Mouse (Mus musculus): Measurements from ENCODE around the gene Efnb1.
"Not testable (repeated sequence)": the region's sequence is repeated elsewhere in the genome, so short reads cannot be mapped to it uniquely, and the experiment has no call there.

Gene Efnb1

DNA sequence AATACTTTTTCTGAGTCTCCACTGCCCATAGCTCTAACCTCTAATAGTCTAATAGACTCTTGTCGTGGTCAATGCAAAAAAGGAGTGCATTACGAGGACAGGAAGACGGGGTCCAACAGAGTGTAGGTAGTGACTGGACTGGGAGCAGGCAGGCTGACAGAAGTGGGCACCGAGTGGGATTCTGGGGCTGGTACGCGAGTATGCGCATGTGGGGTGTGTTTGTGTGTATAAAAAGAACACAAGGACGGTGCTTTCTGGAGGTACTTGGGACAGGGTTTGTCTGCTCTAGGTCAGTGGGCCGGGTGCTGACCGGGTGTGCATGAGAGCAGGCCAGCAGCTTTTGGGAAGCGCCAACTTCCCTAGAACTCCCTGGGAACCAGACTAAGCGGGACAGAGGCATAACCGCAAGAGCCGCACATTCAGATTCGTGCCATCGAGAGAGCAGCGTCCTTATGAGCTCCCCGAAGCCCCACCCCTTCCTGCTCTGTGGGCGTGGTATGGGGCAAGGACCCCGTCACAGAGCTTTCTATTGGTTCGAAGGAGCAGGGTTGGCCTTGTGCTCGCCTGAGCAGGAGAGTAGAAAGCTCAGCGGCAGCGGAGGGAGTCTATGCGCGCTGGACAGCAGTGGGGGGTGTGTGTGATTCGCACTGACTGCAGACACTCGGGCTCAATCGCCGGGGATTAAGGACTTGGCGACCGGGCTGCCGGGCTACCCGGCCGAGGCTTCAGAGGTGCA lies at the start of gene Efnb1:
Efnb1 (plus strand) TSS at position 608 of the 736 bp plus-strand sequence.
- DNase-seq (ENCODE audit: low spot score): peak; percentile 61

GRCm38 (mm10) chrX:99092704-99093103 lies 43.2 kb upstream of the Efnb1 start:
- no peak for DNase-seq (ENCODE audit: low spot score)

DNA sequence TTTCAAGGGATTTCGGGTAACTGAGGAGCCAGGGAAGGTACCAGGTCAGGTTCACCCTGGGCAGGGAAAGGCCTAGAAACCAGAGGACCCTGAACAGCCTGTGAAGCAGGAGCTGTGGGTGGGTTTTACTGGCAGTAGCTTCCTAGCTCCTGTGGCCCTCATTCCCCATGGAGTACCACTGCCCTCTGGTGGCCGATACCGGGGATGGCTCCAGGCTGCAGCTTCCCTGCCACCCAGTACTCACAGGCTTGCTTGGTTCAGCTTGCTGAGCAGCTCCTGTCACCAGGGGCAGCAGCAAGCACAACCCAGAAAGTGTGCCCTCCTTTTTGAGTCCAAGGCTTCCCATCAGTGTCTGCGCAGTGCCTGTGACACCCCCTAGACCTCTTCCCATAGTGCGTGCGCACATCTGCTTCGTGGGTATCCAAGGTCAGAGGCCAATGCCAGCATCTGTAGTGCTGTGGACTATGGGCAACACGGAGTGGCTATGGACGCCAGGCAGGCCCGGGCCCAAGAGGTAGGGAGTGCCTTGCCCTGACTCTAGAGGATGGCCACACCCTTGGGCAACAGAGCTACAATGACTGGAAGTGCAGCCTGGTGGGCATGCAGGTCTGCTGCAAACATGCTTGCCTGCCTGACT lies 24.7 kb upstream of the Efnb1 start:
- DNase-seq (ENCODE audit: low spot score): not testable (repeated sequence)

GRCm38 (mm10) chrX:99119510-99119909 lies 16.4 kb upstream of the Efnb1 start:
- DNase-seq (ENCODE audit: low spot score): no peak

- peak; percentile 30 for DNase-seq (ENCODE audit: low spot score)
Observed at GRCm38 (mm10) chrX:99130059-99130458, 5.9 kb upstream of the Efnb1 start.

DNA sequence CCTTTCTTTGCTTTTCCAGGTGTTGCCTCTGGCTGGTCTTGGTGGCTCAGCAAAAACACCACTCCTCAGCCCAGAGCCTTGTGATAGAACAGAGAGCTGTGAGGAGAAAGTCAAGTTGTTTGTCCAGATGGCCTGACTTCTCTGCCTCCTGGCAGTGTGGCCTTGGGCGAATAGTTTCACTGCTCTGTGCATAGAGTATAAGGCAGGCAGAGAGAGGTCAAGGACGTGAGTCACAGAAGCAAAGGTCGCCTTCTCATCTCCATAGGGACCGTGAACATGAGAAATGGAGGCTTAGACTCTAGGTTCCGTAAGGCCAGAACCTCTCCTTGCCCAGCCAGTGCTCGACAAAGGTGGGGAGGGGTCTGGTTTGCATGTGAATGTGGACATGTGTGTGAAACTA lies 3.4 kb upstream of the Efnb1 start:
- no peak for DNase-seq (ENCODE audit: low spot score)

GRCm38 (mm10) chrX:99134891-99135290 lies 1.0 kb upstream of the Efnb1 start:
- DNase-seq (ENCODE audit: low spot score): peak; percentile 49

GRCm38 (mm10) chrX:99136431-99136966 lies 569 bp downstream of the Efnb1 start:
- no peak for DNase-seq (ENCODE audit: low spot score)

DNA sequence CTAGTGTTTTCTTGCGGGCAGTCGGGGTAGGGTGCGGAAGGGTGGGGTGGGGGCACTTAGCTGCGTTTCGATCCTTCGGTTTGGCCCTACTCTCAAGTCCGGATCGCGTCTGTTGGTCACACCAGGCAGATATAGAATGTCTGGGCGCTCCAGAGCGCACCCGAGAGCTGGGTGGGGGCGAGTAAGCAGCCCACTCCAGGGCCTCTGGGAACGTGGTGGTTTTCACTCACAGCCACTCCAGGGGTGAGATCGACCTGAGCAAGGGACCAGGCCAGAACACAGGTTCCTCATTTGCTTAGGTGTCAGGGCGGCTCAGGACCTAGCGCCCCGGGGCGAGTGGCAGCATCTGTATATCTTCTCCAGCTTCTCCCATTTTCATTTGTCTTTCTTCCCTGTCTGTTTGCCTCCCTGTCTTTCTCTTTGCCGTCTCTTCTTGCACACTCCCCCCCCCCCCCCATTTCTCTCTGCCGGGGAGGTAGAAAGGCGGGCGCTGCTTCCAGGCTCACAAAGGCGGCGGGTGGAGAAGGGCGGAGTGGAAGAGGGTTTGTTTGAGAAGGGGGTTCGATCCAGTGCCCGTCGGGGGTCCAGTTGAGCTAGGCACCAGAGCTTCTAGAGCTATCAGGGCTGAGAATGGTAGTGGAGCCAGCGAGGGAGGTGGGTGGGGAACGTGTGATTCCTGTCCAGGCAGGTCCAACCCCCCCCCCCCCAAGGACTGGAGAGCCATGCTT lies 1.4 kb downstream of the Efnb1 start:
- no peak for DNase-seq (ENCODE audit: low spot score)

GRCm38 (mm10) chrX:99137928-99138740 lies 2.2 kb downstream of the Efnb1 start:
- DNase-seq (ENCODE audit: low spot score): no peak

DNA sequence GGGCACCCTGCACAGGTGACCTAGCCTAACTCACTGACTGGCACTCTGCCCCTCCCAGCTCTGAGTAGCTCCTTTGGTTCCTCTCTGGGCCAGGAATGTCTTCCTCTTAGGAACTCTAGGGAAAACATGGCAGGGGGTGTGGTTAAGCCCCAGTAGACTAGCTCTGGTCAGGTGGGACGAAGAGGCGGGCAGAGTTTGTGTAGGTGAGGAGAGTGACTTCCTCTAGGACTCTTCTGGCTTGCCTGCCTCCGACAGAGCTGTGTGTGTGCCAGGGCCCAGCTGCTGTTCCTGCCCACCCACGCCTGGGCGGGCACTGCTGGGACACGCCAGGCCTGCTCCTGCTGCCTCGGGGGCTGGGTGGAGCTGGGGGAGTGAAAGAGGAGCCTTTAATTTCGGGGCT lies 5.1 kb downstream of the Efnb1 start:
- no peak for DNase-seq (ENCODE audit: low spot score)

DNA sequence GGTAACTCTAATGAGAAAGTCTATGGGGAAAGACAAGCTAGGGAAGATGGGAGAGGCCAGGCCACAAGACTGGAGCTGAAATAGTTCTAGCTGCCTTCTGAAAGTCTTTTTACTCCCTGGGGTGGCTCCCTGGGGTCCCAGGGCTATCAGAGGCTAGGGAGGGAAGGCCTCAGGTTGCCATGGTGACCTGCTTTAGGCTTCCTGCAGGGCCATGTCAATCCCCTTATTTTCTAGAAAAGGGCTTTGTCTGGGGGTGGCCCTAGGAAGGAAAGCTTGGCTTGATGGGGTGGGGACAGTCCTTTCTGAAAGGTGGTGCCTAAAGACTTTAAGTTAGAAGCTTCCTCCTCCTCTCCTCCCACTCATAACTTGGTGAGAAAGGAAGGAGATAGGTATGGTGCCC lies 6.0 kb downstream of the Efnb1 start:
- no peak for DNase-seq (ENCODE audit: low spot score)

- no peak for DNase-seq (ENCODE audit: low spot score)
Observed at GRCm38 (mm10) chrX:99145561-99145960, 9.6 kb downstream of the Efnb1 start.

GRCm38 (mm10) chrX:99148061-99148905 lies 12.4 kb downstream of the Efnb1 start:
- no peak for DNase-seq (ENCODE audit: low spot score)

DNA sequence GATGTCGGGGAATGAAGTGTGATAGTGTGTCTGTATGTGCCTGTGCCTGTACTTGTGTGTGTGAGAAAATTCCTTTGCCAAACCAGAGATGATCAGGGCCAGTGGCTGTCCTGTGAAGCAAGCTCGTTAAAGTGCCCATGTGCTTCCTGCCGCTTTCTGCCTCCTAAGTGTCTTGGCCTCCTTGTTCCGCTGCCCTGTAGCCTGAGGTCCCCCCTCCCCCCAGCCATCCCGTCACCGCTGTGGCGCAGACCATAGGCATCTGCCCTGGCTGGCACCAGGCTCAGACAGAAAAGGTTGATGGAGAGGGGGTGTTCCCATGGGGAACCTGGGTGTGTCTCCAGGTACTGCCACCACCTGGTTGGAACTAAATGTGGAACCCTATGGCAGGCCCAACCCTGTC lies 13.1 kb downstream of the Efnb1 start:
- no peak for DNase-seq (ENCODE audit: low spot score)

DNA sequence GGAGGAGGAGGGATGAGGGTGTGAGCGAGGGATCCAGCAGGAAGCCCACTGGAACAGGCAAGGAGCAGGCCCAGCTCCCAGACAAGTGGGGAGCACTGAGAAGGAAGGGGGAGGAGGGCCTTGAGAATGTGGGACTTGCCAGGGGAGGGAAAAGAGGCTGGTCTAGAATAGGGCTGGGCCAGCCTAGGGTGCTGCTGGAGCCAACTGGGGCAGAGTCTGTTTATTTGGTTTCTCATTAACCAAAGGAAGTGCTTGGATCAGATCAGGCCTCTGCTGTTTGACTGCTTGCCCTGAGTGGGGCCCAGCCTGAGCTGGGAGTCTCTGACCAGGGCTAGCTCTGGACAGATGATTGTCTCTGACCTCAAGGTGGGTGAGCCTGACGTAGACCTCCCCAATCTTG lies 14.0 kb downstream of the Efnb1 start:
- no peak for DNase-seq (ENCODE audit: low spot score)

GRCm38 (mm10) chrX:99150712-99151111 lies 14.8 kb downstream of the Efnb1 start:
- DNase-seq (ENCODE audit: low spot score): no peak

- no peak for DNase-seq (ENCODE audit: low spot score)
Observed at GRCm38 (mm10) chrX:99151434-99151833, 15.5 kb downstream of the Efnb1 start.

DNA sequence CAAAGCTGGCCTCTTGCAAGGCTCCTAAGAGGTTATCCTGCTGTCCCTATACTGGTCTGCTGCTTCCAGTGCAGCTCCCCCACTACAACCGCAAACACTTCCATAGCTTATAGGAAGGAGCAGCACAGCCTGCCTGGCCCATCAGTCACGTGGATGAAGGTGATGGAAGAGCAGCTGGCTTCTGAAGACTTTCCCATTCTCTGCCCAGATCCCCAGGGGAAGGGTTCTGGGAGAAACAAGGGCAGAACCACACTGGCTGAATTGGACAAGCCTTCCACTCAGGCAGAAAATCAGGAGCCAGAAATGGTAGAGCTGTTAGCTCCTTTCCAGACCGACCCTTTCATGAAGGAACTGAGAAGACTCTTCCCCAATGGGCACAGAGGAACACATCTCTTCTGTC lies 16.2 kb downstream of the Efnb1 start:
- DNase-seq (ENCODE audit: low spot score): no peak

GRCm38 (mm10) chrX:99152566-99153265 lies 16.8 kb downstream of the Efnb1 start:
- DNase-seq (ENCODE audit: low spot score): no peak

Measured in c-Kit-positive CD71-positive TER-119-positive erythroid progenitor cells, embryonic 14.5 days (primary cell).